In genomic region chr9:63059234-63059842, GRCm38 (mm10) we compare ENCODE assay signal across 9 mouse cellular contexts.
DNase-seq lines count a peak whose midpoint lies in the region; ATAC-seq and TF ChIP-seq lines count a peak whose summit lies in the region.
"Had no signal": no experiment of that assay in that cellular context is flagged by ENCODE, and none has a peak within 500 bp of the region (broad histone marks: within the 10 kb centered on the region; RNA-seq: fewer than 3 reads in every experiment).

No protein-coding gene starts in this region.

- peak overlapping the region; percentile 30; the same call in 1 of the 2 replicates for H3K27ac ChIP-seq in forebrain, embryonic 16.5 days (ENCODE audit: low read length)
- no peak overlapping the region for H3K27ac ChIP-seq in heart, postnatal 0 days (ENCODE audit: low read depth)
- H3K27ac ChIP-seq in neural tube, embryonic 13.5 days (replicated peaks) = peak overlapping the region; percentile 67; the same call in 1 of the 2 replicates
- H3K27ac ChIP-seq: macrophage had no signal

- WGBS in forebrain, embryonic 16.5 days = under 1% methylated on average over 10 of the region's 10 CpGs
- WGBS in heart, postnatal 0 days = 9% methylated on average over 10 of the region's 10 CpGs
- 2% methylated on average over 10 of the region's 10 CpGs for WGBS in neural tube, embryonic 13.5 days

- peak overlapping the region; percentile 36 for H3K4me2 ChIP-seq in forebrain, embryonic 16.5 days (ENCODE audit: low read length)
- H3K4me2 ChIP-seq in heart, postnatal 0 days (ENCODE audit: low read depth, low read length) = peak overlapping the region; percentile 51
- H3K4me2 ChIP-seq in neural tube, embryonic 13.5 days = peak overlapping the region; percentile 50

- H3K4me1 ChIP-seq in forebrain, embryonic 16.5 days (replicated peaks; ENCODE audit: control insufficient read depth, insufficient read depth, low read length) = peaks cover 13% of the 10 kb centered on the region
- H3K4me1 ChIP-seq in heart, postnatal 0 days (ENCODE audit: control insufficient read depth, insufficient read depth) = peaks cover 10% of the 10 kb centered on the region; the same call in 1 of the 2 replicates
- peaks cover 13% of the 10 kb centered on the region for H3K4me1 ChIP-seq in neural tube, embryonic 13.5 days (replicated peaks)

- peak; percentile 91 for ATAC-seq in forebrain, embryonic 16.5 days
- ATAC-seq in heart, postnatal 0 days (ENCODE audit: insufficient read depth, low read depth) = peak; percentile 60
- ATAC-seq in neural tube, embryonic 13.5 days (ENCODE audit: low read depth) = peak; percentile 87

- H3K27me3 ChIP-seq in forebrain, embryonic 16.5 days (replicated peaks; ENCODE audit: control insufficient read depth, insufficient read depth, low read length) = no peaks in the 10 kb centered on the region
- no peaks in the 10 kb centered on the region for H3K27me3 ChIP-seq in heart, postnatal 0 days (ENCODE audit: control insufficient read depth, insufficient read depth, low read length)
- no peaks in the 10 kb centered on the region for H3K27me3 ChIP-seq in neural tube, embryonic 13.5 days

- no peak for TF ChIP-seq EP300 in heart, postnatal 0 days (IDR thresholded peaks at IDR 0.05; ENCODE audit: low read depth)

- peaks cover 9% of the 10 kb centered on the region; the same call in 1 of the 2 replicates for H3K9me3 ChIP-seq in forebrain, embryonic 16.5 days (ENCODE audit: control insufficient read depth, low read length)
- H3K9me3 ChIP-seq in heart, postnatal 0 days (replicated peaks; ENCODE audit: control insufficient read depth, low read length) = peaks cover 9% of the 10 kb centered on the region
- peaks cover 15% of the 10 kb centered on the region for H3K9me3 ChIP-seq in neural tube, embryonic 13.5 days

- peak overlapping the region; percentile 20 for H3K4me3 ChIP-seq in forebrain, embryonic 16.5 days (replicated peaks; ENCODE audit: low read length)
- H3K4me3 ChIP-seq in heart, postnatal 0 days (ENCODE audit: low read depth, low read length) = peak overlapping the region; percentile 20
- peak overlapping the region; percentile 11 for H3K4me3 ChIP-seq in neural tube, embryonic 13.5 days

- peak overlapping the region; percentile 37 for H3K9ac ChIP-seq in forebrain, embryonic 16.5 days (replicated peaks; ENCODE audit: low read depth, low read length)
- H3K9ac ChIP-seq in heart, postnatal 0 days (replicated peaks; ENCODE audit: low read depth, low read length) = 0 out of 2 replicates have a peak overlapping the region, but pooled peaks have one; percentile 7
- H3K9ac ChIP-seq in neural tube, embryonic 13.5 days = peak overlapping the region; percentile 47; the same call in 1 of the 2 replicates

- peak; percentile 40 for DNase-seq in CD4-positive helper T cell, adult 2 months (ENCODE audit: low read depth, low spot score)
- DNase-seq in cerebellum, adult 18-20 months = peak; percentile 18 to 29
- DNase-seq in heart, postnatal 0 days (ENCODE audit: low spot score) = peak; percentile 51
- DNase-seq in kidney, postnatal 14 days = peak; percentile 76
- peak; percentile 36 for DNase-seq in liver
- peak; percentile 7 for DNase-seq in thymus, postnatal 0 days (ENCODE audit: low spot score)

- no peak for TF ChIP-seq CTCF in heart, postnatal 0 days (IDR thresholded peaks at IDR 0.05; ENCODE audit: low read depth)

- no peaks in the 10 kb centered on the region for H3K36me3 ChIP-seq in forebrain, embryonic 16.5 days (ENCODE audit: control insufficient read depth, insufficient read depth)
- H3K36me3 ChIP-seq in heart, postnatal 0 days (replicated peaks; ENCODE audit: control insufficient read depth, insufficient read depth, low read length) = no peaks in the 10 kb centered on the region
- H3K36me3 ChIP-seq in neural tube, embryonic 13.5 days = no peaks in the 10 kb centered on the region

Comparison
In these comparisons a context has a peak if more than half of its experiments do, and no peak if none do; other contexts are left out.
1. DNase-seq: peak in every context shown above with its lines; median percentile 76 in kidney, postnatal 14 days; 51 in heart, postnatal 0 days; 40 in CD4-positive helper T cell, adult 2 months; 36 in liver; 24 in cerebellum, adult 18-20 months; 7 in thymus, postnatal 0 days.